Mouse (Mus musculus): ENCODE data around the gene Lamc2. TPM values are rescaled to one million over a fixed set of nuclear protein-coding genes. Genes with fewer than 3 reads are reported as not detected.

Gene Lamc2
- polyA plus RNA-seq, 1 experiment from 2014 or later = 1.6 TPM

DNA sequence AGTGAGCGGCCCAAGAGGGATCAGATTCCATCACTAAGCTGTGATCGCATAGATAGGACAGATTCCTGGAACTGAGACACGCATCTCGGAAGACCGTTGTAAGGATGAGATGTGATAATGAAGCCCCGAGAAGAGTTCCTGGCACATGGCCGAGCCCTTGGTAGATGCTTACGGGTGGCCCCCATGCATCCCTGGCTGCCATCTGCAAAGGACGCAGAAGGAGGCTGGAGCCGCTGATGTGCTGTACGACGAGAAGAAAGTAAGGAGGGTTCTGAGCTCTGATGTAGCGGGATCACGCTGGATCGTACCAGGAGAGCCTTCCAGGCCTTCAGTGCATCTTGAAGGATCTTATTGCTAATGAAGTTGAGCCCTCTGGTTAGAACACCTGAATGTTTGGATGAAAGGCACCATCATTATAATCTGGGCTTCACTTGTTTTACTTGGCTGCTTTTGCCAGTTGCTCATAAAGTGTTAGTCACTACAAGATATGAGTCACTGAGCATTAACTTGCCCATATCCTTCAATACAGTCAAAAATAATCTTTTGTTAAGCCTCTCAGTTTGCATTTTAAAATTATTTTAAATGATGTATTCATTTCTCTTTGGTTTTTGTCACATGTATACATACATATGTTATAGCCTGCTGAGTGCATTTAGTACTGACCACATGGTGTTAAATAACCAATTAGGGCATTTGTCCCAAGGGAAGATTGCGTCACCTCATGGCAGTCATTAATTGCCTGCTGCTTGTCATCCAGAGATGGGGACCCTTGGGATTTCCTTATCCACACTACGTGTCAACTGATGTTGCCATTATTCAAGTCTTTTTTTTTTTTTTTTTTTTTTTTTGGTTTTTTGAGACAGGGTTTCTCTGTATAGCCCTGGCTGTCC is 83.7 kb downstream of the Lamc2 start:
- peaks cover 2% of the 10 kb centered on the region; the same call in 1 of the 2 replicates for H3K4me1 ChIP-seq
- no peak for ATAC-seq (ENCODE audit: low FRiP score)
- H3K36me3 ChIP-seq = peaks cover 3% of the 10 kb centered on the region; the same call in 1 of the 2 replicates
- no peaks in the 10 kb centered on the region for H3K9me3 ChIP-seq (replicated peaks)
- H3K27ac ChIP-seq (replicated peaks) = no peak overlapping the region
- H3K27me3 ChIP-seq (replicated peaks) = no peaks in the 10 kb centered on the region
- no peak overlapping the region for H3K4me3 ChIP-seq (replicated peaks)
- H3K9ac ChIP-seq (replicated peaks) = no peak overlapping the region
- H3K4me2 ChIP-seq = no peak overlapping the region
- 90% methylated on average over 17 of the region's 17 CpGs for WGBS

DNA sequence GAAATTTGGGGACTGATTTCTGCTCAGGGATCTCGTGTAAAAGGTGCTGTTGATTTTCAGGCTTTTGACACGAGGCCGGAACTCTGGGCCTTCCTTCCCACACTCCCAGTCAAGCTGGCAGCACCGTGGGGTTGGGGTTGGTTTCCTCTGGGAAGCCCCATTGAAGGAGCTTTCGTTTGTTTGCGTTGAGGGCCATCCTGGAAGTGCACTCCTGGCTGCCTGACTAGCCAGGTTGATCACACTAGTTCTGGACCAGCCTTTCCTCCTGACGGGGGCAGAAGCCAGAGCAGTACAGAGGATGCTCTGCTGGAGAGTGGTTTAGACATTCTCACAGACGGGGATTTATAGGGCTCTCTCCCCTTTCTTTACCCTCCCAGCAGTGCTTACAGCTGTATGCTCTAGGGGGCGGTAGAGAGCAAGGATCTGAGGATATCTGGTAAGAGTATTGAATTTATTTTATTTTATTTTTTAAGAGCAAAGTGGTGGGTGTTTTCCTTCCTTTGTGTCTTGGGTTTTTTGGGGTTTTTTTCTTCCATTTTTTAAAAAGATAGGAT is 84.8 kb downstream of the Lamc2 start:
- Histone ChIP-seq H3K36me3 (peaks cover 6% of the 10 kb centered on the region; the same call in 1 of the 2 replicates), H3K4me3 (replicated peaks) (no peak overlapping the region), H3K27me3 (replicated peaks) (no peaks in the 10 kb centered on the region), H3K9ac (replicated peaks) (no peak overlapping the region), H3K27ac (replicated peaks) (peak overlapping the region; percentile 11; the same call in 1 of the 2 replicates), H3K4me1 (no peaks in the 10 kb centered on the region), H3K9me3 (replicated peaks) (no peaks in the 10 kb centered on the region), H3K4me2 (no peak overlapping the region)
- 42% methylated on average over 9 of the region's 9 CpGs for WGBS
- ATAC-seq (ENCODE audit: low FRiP score) = no peak; the same call in 1 of the 2 replicates

DNA sequence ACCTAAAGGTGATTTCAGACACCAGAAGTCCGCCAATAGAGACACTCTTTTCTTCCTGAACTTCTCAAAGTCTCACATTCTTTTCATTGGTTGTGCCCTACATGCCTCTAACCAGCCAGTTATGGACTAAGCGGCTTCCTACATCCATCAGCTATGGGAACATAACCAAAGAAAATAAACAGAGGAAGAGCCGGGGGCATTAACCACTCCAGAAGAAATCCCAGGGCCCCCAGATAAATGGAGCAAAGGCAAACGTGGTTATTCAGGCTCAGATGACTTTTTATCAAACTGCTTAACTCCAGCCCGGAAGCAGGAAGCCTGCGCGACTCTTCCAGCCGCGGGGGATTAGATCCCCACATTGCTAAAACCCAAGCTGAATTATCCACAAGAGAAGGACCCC is 85.3 kb downstream of the Lamc2 start:
- Histone ChIP-seq H3K4me2 (no peak overlapping the region), H3K9ac (replicated peaks) (no peak overlapping the region), H3K27me3 (replicated peaks) (no peaks in the 10 kb centered on the region), H3K27ac (replicated peaks) (0 out of 2 replicates have a peak overlapping the region, but pooled peaks have one; percentile 11), H3K4me1 (no peaks in the 10 kb centered on the region), H3K4me3 (replicated peaks) (no peak overlapping the region), H3K9me3 (replicated peaks) (no peaks in the 10 kb centered on the region), H3K36me3 (peaks cover 9% of the 10 kb centered on the region)
- WGBS = 67% methylated on average over 9 of the region's 9 CpGs
- ATAC-seq (ENCODE audit: low FRiP score) = no peak

DNA sequence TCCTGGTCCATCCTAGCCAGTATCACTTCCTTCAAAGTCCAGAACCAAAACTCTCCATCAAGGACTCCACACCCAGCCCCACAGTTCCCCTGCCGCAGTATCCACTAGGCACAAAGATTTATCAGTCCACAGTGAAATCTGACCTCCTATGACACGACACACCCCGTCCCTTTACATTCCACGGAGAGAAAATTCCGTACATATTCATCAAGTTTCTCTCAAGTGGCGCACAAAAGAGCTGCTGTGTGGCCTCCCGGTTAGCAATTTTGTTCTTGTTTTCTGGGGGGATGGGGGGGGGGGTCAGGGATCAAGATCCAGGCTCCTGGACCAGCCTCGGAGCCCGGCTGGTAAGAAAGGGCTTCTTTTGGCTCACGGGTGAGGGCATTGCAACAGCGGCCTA is 87.7 kb downstream of the Lamc2 start:
- H3K27me3 ChIP-seq (replicated peaks) = no peaks in the 10 kb centered on the region
- no peaks in the 10 kb centered on the region for H3K9me3 ChIP-seq (replicated peaks)
- H3K4me2 ChIP-seq = no peak overlapping the region
- no peak overlapping the region for H3K4me3 ChIP-seq (replicated peaks)
- H3K36me3 ChIP-seq = peaks cover 13% of the 10 kb centered on the region
- H3K27ac ChIP-seq (replicated peaks) = no peak overlapping the region
- ATAC-seq (ENCODE audit: low FRiP score) = no peak
- WGBS = 43% methylated on average over 11 of the region's 11 CpGs
- H3K9ac ChIP-seq (replicated peaks) = no peak overlapping the region
- H3K4me1 ChIP-seq = peaks cover under 1% of the 10 kb centered on the region; the same call in 1 of the 2 replicates

DNA sequence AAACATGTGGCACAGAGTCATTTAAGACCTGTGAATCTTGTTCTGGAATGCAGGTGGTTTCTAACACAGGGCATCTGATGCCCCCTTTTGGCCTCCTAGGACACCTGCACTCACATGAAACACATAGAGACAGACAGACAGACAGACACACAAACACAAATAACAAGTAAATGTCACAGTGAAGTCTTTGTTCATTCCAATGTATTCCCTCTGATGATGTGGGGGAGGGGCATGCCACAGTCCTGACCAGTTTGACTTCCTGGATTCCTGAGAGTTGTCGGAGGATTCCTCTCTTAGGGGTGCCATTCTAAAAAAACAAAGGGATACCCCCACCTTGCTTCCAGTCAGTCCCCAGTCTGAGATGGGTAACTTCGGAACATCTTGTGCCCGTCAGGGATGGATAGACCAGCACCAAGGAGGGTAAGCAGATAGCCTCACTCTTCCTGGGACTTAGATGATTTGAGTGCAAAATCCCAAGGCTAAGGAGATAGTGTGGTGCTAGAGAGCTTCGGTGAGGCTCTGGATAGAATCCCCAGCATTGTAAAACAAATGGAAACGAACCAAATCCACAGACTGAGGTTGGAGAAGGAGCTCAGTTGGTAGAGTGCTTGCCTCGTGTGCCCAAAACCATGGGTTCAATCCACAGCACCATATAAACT is 89.1 kb downstream of the Lamc2 start:
- no peak for ATAC-seq (ENCODE audit: low FRiP score)
- no peak overlapping the region for H3K4me2 ChIP-seq

DNA sequence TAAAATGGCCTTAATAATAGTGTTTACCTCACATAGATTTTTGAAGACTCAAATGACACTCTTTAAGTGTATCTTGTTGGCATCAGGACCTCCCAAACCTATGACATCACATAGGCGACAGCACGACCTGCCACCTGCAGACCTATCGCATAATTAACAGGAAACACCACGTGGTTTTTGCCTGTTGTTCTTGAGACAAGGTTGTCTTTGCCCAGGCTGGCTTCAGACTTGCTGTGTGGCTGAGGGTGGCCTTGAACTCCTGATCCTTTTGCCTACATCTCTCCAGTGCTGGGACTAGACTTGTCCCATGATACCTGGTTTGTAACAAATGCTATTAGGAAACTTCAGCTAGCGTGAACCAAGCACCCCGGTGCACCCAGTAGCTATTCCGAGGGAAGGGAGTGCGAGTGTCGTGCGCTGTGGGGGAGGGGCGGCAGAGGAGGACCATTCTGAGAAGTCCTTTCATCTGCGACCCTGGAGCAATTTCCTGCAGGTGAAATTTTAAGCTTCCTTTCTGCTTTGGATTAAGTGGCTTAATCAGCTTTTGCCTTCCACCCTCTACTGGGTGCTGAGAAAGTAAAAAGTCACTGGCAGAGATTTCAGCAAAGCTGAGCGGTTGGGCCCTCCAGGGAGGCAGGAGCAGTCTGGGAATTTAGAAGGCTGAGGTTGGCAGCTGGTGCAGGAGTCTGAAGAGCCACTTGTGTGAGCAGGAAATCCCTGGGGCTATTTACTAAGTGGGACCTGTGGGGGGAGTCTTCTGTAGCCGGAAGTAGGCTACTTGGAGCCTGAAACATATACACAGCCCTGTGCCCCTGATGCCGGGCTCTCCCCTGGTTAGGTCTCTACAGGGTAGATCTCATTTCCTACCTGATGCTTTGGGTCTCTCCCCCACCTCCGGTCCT is 90.2 kb downstream of the Lamc2 start:
- H3K36me3 ChIP-seq = peaks cover 10% of the 10 kb centered on the region; the same call in 1 of the 2 replicates
- H3K27ac ChIP-seq (replicated peaks) = no peak overlapping the region
- H3K9me3 ChIP-seq (replicated peaks) = no peaks in the 10 kb centered on the region
- no peak for ATAC-seq (ENCODE audit: low FRiP score)
- H3K4me3 ChIP-seq (replicated peaks) = no peak overlapping the region
- H3K9ac ChIP-seq (replicated peaks) = no peak overlapping the region
- 31% methylated on average over 16 of the region's 16 CpGs for WGBS
- H3K27me3 ChIP-seq (replicated peaks) = no peaks in the 10 kb centered on the region
- no peak overlapping the region for H3K4me2 ChIP-seq
- H3K4me1 ChIP-seq = peaks cover 3% of the 10 kb centered on the region; the same call in 1 of the 2 replicates

More for the DNA sequence above, 89.1 kb downstream of the Lamc2 start:
- no peaks in the 10 kb centered on the region for H3K27me3 ChIP-seq (replicated peaks)
- H3K9ac ChIP-seq (replicated peaks) = no peak overlapping the region
- 95% methylated on average over 6 of the region's 6 CpGs for WGBS
- H3K4me3 ChIP-seq (replicated peaks) = no peak overlapping the region
- peaks cover 10% of the 10 kb centered on the region for H3K36me3 ChIP-seq
- H3K9me3 ChIP-seq (replicated peaks) = no peaks in the 10 kb centered on the region
- peaks cover 3% of the 10 kb centered on the region; the same call in 1 of the 2 replicates for H3K4me1 ChIP-seq
- H3K27ac ChIP-seq (replicated peaks) = no peak overlapping the region

DNA sequence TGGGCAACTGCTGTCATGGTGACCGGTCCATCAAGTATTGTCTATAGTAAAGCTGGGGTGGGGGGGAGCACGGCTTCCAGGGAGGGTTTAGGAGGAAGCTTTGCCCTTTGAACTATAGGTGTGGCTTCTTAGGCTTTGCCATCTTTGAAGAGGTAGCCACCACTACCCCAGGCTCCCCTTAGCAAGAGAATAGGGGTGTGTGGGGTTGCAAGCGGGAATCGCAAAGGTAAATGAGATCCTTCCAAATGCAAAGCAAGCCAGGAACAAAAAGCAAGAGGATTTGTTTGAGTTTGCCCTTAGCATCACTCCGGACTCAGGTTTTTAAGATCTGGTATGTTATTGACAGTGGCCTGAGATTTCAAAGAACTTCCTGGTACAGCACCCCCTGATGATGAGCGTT is 90.9 kb downstream of the Lamc2 start:
- peaks cover 10% of the 10 kb centered on the region; the same call in 1 of the 2 replicates for H3K36me3 ChIP-seq
- 60% methylated on average over 6 of the region's 6 CpGs for WGBS

DNA sequence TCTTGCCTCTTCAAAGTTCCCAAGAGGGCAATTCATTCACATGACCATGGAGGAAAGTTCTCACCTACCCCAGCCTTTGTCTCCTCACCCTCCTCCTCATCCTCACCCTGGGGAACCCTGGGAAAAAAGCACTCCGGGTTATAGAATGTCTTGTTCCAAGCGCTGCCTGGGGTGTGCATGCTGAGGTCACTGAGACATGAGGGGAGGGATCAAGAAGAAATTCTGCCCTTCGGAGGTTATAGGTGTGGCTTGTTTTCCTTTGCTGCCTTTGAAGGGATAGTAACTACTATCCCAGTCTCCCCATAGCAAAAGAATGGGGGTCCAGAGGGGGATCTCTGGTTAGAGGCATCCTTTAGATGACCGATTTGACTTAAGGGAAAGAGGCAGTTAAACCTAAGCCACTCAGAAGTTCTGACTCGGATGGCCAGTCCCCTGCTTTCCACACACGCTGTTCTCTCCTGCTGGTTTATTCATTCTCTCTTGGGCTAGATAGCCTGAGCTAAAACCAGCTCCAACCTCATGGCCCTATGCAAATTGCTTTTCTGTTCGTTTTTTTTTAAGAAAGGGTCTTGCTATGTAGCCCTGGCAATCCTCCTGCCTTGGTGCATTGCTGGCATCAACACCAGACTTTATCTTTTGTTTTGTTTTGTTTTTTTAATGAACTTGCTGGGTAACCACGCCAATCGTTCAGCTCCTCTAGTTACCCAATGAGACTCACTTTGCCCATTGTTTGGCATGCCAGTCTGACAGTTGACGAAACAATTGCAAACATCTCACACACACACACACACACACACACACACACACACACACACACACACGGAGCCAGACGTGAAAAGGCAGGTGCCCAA is 91.8 kb downstream of the Lamc2 start:
- no peaks in the 10 kb centered on the region for H3K9me3 ChIP-seq (replicated peaks)
- 43% methylated on average over 12 of the region's 12 CpGs for WGBS
- no peak overlapping the region for H3K4me2 ChIP-seq
- H3K27me3 ChIP-seq (replicated peaks) = no peaks in the 10 kb centered on the region
- peaks cover 3% of the 10 kb centered on the region; the same call in 1 of the 2 replicates for H3K4me1 ChIP-seq
- no peak for ATAC-seq (ENCODE audit: low FRiP score)
- H3K27ac ChIP-seq (replicated peaks) = no peak overlapping the region
- H3K4me3 ChIP-seq (replicated peaks) = no peak overlapping the region
- H3K36me3 ChIP-seq = peaks cover 10% of the 10 kb centered on the region; the same call in 1 of the 2 replicates
- H3K9ac ChIP-seq (replicated peaks) = no peak overlapping the region

More for the DNA sequence above, 90.9 kb downstream of the Lamc2 start:
- Histone ChIP-seq H3K9me3 (replicated peaks) (no peaks in the 10 kb centered on the region), H3K4me1 (peaks cover 3% of the 10 kb centered on the region; the same call in 1 of the 2 replicates), H3K27me3 (replicated peaks) (no peaks in the 10 kb centered on the region), H3K4me3 (replicated peaks) (no peak overlapping the region), H3K4me2 (no peak overlapping the region), H3K27ac (replicated peaks) (no peak overlapping the region), H3K9ac (replicated peaks) (no peak overlapping the region)
- no peak for ATAC-seq (ENCODE audit: low FRiP score)

DNA sequence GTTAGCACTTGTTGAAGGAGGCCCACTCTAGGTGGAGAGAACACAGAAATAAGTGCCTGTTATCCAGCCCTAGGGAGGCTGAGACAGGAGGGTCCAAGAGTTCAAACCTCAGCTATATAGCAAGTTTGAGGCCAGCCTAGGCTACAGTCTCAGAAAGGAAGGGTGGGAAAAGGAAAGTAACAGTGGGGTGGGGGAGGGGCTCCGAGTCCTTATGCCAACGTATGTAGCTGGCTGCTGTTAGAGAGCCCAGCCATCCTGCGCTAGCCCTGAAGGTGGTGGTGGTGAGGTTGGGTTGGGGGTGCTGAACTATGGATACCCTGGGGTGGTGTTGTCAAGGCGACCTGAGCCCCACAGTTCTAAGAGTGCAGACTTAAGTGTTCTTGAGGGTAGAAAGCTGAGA is 92.7 kb downstream of the Lamc2 start:
- ATAC-seq (ENCODE audit: low FRiP score) = no peak
- Histone ChIP-seq H3K36me3 (peaks cover 13% of the 10 kb centered on the region; the same call in 1 of the 2 replicates), H3K4me3 (replicated peaks) (no peak overlapping the region), H3K27me3 (replicated peaks) (no peaks in the 10 kb centered on the region), H3K27ac (replicated peaks) (no peak overlapping the region), H3K9ac (replicated peaks) (no peak overlapping the region), H3K4me1 (peaks cover 3% of the 10 kb centered on the region; the same call in 1 of the 2 replicates), H3K4me2 (no peak overlapping the region), H3K9me3 (replicated peaks) (no peaks in the 10 kb centered on the region)
- WGBS = 77% methylated on average over 4 of the region's 4 CpGs

DNA sequence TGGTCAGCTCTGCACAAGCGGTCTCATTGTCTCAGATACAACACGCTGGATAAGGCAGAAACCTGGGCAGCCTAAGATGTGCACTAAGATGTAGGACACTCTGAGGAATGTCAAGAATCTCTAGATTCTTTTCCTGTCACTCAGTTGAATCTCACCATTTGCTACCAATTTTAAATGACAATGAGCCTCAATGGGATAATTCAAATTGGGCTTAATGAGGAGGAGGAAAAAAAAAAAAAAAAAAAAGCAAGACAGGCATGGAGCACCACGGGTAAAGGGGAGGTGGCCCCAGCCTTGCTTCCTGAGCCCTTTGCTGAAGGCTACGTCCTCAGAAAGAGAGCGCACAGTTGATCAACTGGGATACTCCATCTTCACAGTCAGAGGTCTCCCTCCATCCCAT is 93.1 kb downstream of the Lamc2 start:
- 62% methylated on average over 5 of the region's 5 CpGs for WGBS
- Histone ChIP-seq H3K36me3 (peaks cover 13% of the 10 kb centered on the region; the same call in 1 of the 2 replicates), H3K9ac (replicated peaks) (no peak overlapping the region), H3K4me3 (replicated peaks) (no peak overlapping the region), H3K4me2 (no peak overlapping the region), H3K9me3 (replicated peaks) (no peaks in the 10 kb centered on the region), H3K4me1 (peaks cover 3% of the 10 kb centered on the region; the same call in 1 of the 2 replicates), H3K27me3 (replicated peaks) (no peaks in the 10 kb centered on the region), H3K27ac (replicated peaks) (no peak overlapping the region)
- ATAC-seq (ENCODE audit: low FRiP score) = no peak
